Mouse (Mus musculus) CH12.LX (cell line): ENCODE results near the gene Hcls1. TPM values are rescaled to one million over a fixed set of nuclear protein-coding genes. Genes with fewer than 3 reads are reported as not detected.

Experiments used
- DNase-seq: peaks from one replicate; pipeline ENCODE4 v3.0.0-alpha.2; 2013; ENCODE audit errors: extremely low read depth
- H3K27ac ChIP-seq: 2 replicates; pipeline ENCODE4 v1.5.1; 2012; ENCODE audit warnings: low read depth, mild to moderate bottlenecking, control low read depth, moderate library complexity; ENCODE audit not compliant: insufficient read depth
- H3K27me3 ChIP-seq: replicated peaks from 2 replicates; pipeline ENCODE3; 2012; ENCODE audit warnings: inconsistent platforms
- H3K36me3 ChIP-seq, 2 experiments: replicated peaks in 1 of 2; 2 replicates each; pipeline versions ENCODE3 to v1.6.1; 2012; ENCODE audit warnings: inconsistent platforms in 1 of 2, low read length in 1 of 2, mild to moderate bottlenecking in 1 of 2, mixed read lengths in 1 of 2, moderate library complexity in 1 of 2; ENCODE audit not compliant: control insufficient read depth in 1 of 2, insufficient read depth in 1 of 2
- H3K4me1 ChIP-seq, 2 experiments: 2 replicates each; pipeline ENCODE4 v1.6.1; 2012; ENCODE audit warnings: inconsistent platforms in 1 of 2, moderate library complexity in 1 of 2; ENCODE audit not compliant: insufficient read depth in 2 of 2, control insufficient read depth in 1 of 2
- H3K4me2 ChIP-seq: 2 replicates; pipeline ENCODE4 v1.6.1; 2012; ENCODE audit warnings: low read depth, mild to moderate bottlenecking, control low read depth; ENCODE audit not compliant: poor library complexity, insufficient read depth, severe bottlenecking
- H3K4me3 ChIP-seq, 3 experiments: fragments of 150-350 bp in 1 of 3; sonication (generic) in 1 of 3; replicated peaks in 1 of 3; 2 replicates each; pipeline versions ENCODE3 to v1.5.1; 2011 to 2012; ENCODE audit warnings: low read depth in 2 of 3, low read length in 2 of 3, mild to moderate bottlenecking in 2 of 3, moderate library complexity in 2 of 3, control low read depth in 1 of 3, improper control_type of control experiment in 1 of 3, inconsistent platforms in 1 of 3, mixed read lengths in 1 of 3; ENCODE audit not compliant: poor library complexity in 1 of 3
- H3K79me2 ChIP-seq: replicated peaks from 2 replicates; pipeline ENCODE4 v1.6.1; 2012; ENCODE audit warnings: mild to moderate bottlenecking, moderate library complexity; ENCODE audit not compliant: control insufficient read depth, poor library complexity, insufficient read depth, severe bottlenecking; ENCODE audit errors: extremely low read depth
- H3K9ac ChIP-seq: 2 replicates; pipeline ENCODE4 v1.6.1; 2012; ENCODE audit warnings: low read depth, mild to moderate bottlenecking, control low read depth, moderate library complexity; ENCODE audit not compliant: insufficient read depth
- H3K9me3 ChIP-seq: replicated peaks from 2 replicates; pipeline ENCODE3; 2012; ENCODE audit warnings: low read length, inconsistent platforms, mixed read lengths
- CHD1 ChIP-seq: IDR thresholded peaks from 2 replicates; pipeline ENCODE4 v1.6.1; 2012; ENCODE audit warnings: low read depth, low read length, improper control_type of control experiment, inconsistent platforms
- CHD2 ChIP-seq: IDR thresholded peaks from 2 replicates; pipeline ENCODE4 v1.6.1; 2011; ENCODE audit warnings: low read length, improper control_type of control experiment
- IRF4 ChIP-seq: IDR thresholded peaks from 2 replicates; pipeline ENCODE4 v1.6.1; 2014; ENCODE audit warnings: low read depth, mild to moderate bottlenecking, inconsistent platforms, low read length, improper control_type of control experiment
- JUN ChIP-seq: IDR thresholded peaks from 2 replicates; pipeline ENCODE4 v1.6.1; 2011; ENCODE audit warnings: low read depth, mild to moderate bottlenecking, low read length, improper control_type of control experiment, moderate library complexity; ENCODE audit not compliant: insufficient read depth
- KAT2A ChIP-seq: IDR thresholded peaks from 2 replicates; pipeline ENCODE4 v1.6.1; 2012; ENCODE audit warnings: low read length, improper control_type of control experiment, inconsistent platforms; ENCODE audit not compliant: insufficient replicate concordance
- MAFK ChIP-seq: IDR thresholded peaks from 2 replicates; pipeline ENCODE4 v1.6.1; 2011; ENCODE audit warnings: low read length, improper control_type of control experiment; ENCODE audit not compliant: insufficient replicate concordance
- MAX ChIP-seq: IDR thresholded peaks from 2 replicates; pipeline ENCODE4 v1.6.1; 2011; ENCODE audit warnings: low read length, improper control_type of control experiment
- MAZ ChIP-seq: IDR thresholded peaks from 2 replicates; pipeline ENCODE4 v1.6.1; 2012; ENCODE audit warnings: low read depth, mild to moderate bottlenecking, inconsistent platforms, low read length, improper control_type of control experiment, moderate library complexity
- MXI1 ChIP-seq: IDR thresholded peaks from 2 replicates; pipeline ENCODE4 v1.6.1; 2011; ENCODE audit warnings: mild to moderate bottlenecking, low read depth, low read length, improper control_type of control experiment
- NELFE ChIP-seq: IDR thresholded peaks from 2 replicates; pipeline ENCODE4 v1.6.1; 2011; ENCODE audit warnings: low read depth, low read length, improper control_type of control experiment
- NRF1 ChIP-seq: IDR thresholded peaks from 2 replicates; pipeline ENCODE4 v1.6.1; 2014; ENCODE audit warnings: low read depth, mild to moderate bottlenecking, inconsistent platforms, low read length, improper control_type of control experiment, moderate library complexity
- POLR2AphosphoS2 ChIP-seq: IDR thresholded peaks from 2 replicates; pipeline ENCODE4 v1.6.1; 2011; ENCODE audit warnings: low read depth, low read length, improper control_type of control experiment
- RCOR1 ChIP-seq: conservative IDR thresholded peaks from 2 replicates; pipeline ENCODE4 v1.6.1; 2012; ENCODE audit warnings: low read depth, mild to moderate bottlenecking, inconsistent platforms, low read length, improper control_type of control experiment
- TCF12 ChIP-seq: IDR thresholded peaks from 2 replicates; pipeline ENCODE4 v1.6.1; 2014; ENCODE audit warnings: low read depth, mild to moderate bottlenecking, inconsistent platforms, low read length, improper control_type of control experiment
- UBTF ChIP-seq: IDR thresholded peaks from 2 replicates; pipeline ENCODE4 v1.6.1; 2012; ENCODE audit warnings: low read depth, mild to moderate bottlenecking, inconsistent platforms, low read length, improper control_type of control experiment, moderate library complexity
- USF1 ChIP-seq: IDR thresholded peaks from 2 replicates; pipeline ENCODE4 v1.6.1; 2014; ENCODE audit warnings: low read depth, mild to moderate bottlenecking, inconsistent platforms, low read length, improper control_type of control experiment
- ZMIZ1 ChIP-seq: IDR thresholded peaks from 2 replicates; pipeline ENCODE4 v1.6.1; 2012; ENCODE audit warnings: low read depth, mild to moderate bottlenecking, inconsistent platforms, low read length, improper control_type of control experiment
- dilution Hi-C: fragments of 300-500 bp; cut with MboI; formaldehyde crosslinking; loops from 2 replicates; pipeline ENCODE4 v1.14.3; 2020; ENCODE audit warnings: low sequenced_read_pairs; ENCODE audit not compliant: extremely low pct_unique_long_range_greater_than_20kb, extremely low pct_ligation_motif_present
- in situ Hi-C: fragments of 300-500 bp; cut with MboI; formaldehyde crosslinking; loops from 3 replicates; pipeline ENCODE4 v1.14.3; 2019; ENCODE audit warnings: low sequenced_read_pairs, low pct_ligation_motif_present, low pct_unique_long_range_greater_than_20kb, mixed read lengths
- polyA plus RNA-seq: library from polyadenylated mRNA; unstranded; fragments of >175 nt; gene quantifications from 2 replicates; pipeline ENCODE4 v1.2.1, GENCODE M21; 2012; ENCODE audit warnings: low read depth; ENCODE audit not compliant: insufficient read length
- total RNA-seq, 2 experiments: library from RNA; depleted of rRNA; stranded (reverse); fragments of 300-350 nt in 1 of 2; fragments of >200 nt in 1 of 2; gene quantifications; 2 replicates each; pipeline ENCODE4 v1.2.3; 2012 to 2014

Hcls1 gene
- total and polyA plus RNA-seq, 3 experiments = 222 to 537 (median 302) TPM

DNA sequence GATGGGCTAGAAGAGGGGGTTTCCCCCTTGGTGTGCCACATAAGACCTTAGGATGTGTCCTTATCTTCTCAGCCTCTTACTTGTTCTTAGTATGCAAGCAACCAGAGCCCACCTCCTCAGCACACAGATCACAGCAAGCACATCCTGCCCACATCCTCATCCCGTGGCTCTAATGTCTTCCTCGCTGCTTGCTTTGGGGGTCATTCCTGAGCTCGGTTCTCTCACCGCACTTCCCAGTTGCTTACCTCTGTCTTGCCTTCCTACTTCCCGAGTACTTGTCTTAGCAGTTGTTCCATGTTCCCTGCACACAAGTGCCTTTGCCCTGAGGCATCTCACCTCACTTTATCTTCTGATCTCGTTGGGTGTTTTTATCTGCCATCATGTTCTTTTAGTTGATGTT, 12.8 kb upstream of the Hcls1 start:
- Histone ChIP-seq H3K9me3 (no peaks in the 10 kb centered on the region), H3K4me2 (0 out of 2 replicates have a peak overlapping the region, but pooled peaks have one; percentile 2), H3K4me3 (peak overlapping the region in 1 of 3 experiments; percentile 1), H3K4me1 (peaks cover 21 to 69% of the 10 kb centered on the region in 2 experiments), H3K36me3 (peaks cover 36 to 80% of the 10 kb centered on the region in 2 experiments), H3K79me2 (peaks cover 21% of the 10 kb centered on the region), H3K27me3 (no peaks in the 10 kb centered on the region)
- in situ Hi-C loops (no loop called here), dilution Hi-C loops (no loop called here)
- no peak for DNase-seq
- TF ChIP-seq MXI1 (peak; percentile 29; the same call in 1 of the 2 replicates), JUN (no peak), ZMIZ1 (0 out of 2 replicates have a peak, but pooled peaks have one; percentile 37)
- TF ChIP-seq, all 38 proteins: peak for 2
- no peak overlapping the region for H3K9ac ChIP-seq
- 0 out of 2 replicates have a peak overlapping the region, but pooled peaks have one; percentile 0 for H3K27ac ChIP-seq

DNA sequence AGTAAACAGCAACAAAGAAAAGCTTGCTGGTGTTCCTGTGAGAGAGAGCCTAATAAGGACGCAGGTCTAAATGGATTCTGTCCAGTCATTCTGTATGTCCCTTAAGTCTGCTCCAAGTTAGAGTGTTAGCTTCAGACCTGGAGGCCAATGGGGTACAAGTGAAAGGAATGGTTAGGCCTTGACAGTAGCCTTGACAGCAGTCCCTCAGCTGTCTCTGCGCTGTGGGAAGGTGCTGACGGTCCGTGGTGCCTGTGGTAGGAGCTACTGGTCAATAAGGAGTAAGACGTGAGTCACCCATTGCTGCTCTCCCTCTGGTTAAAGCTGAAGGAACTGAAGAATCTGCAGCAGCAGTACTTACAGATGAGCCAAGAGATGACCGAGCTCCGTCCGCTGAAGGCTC, 10.5 kb upstream of the Hcls1 start:
- Histone ChIP-seq H3K27me3 (no peaks in the 10 kb centered on the region), H3K4me2 (no peak overlapping the region), H3K36me3 (peaks cover 33 to 72% of the 10 kb centered on the region in 2 experiments)

DNA sequence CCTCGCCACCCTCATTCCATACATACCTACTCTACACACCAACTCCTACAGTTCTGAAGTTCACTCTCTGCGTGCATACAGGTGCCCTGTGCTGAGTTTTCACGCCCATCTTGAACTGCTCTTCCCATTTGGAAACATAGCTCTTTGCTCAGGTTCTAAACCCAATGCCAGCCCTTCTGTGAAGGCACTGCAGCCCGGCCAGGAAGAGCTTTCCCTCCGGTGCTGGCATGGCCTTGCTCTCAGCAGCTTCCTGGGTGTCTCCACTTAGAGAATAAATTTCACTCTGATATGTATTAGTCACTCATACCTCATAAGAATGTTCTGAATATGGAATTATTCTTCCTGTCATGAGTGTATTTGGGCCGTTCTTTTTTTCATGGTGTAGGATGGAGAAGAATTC, 9.4 kb upstream of the Hcls1 start:
- no peak for TF ChIP-seq MAFK
- no peak for TF ChIP-seq UBTF
- no peak for TF ChIP-seq MAZ
- TF ChIP-seq USF1 = no peak
- TF ChIP-seq RCOR1 = no peak
- no peak for TF ChIP-seq KAT2A
- TF ChIP-seq MAX = no peak
- TF ChIP-seq IRF4 = no peak
- no peak for TF ChIP-seq CHD1
- no peak for TF ChIP-seq POLR2AphosphoS2
- no peak for TF ChIP-seq CHD2
- no peak for TF ChIP-seq JUN
- TF ChIP-seq TCF12 = no peak
- no peak for TF ChIP-seq NRF1
- Histone ChIP-seq H3K4me2 (peak overlapping the region; percentile 79), H3K36me3 (peaks cover 36 to 74% of the 10 kb centered on the region in 2 experiments), H3K9me3 (no peaks in the 10 kb centered on the region), H3K27ac (peak overlapping the region; percentile 74; the same call in 1 of the 2 replicates), H3K4me3 (peak overlapping the region; percentile 50 to 79 (median 61)), H3K9ac (peak overlapping the region; percentile 89), H3K27me3 (no peaks in the 10 kb centered on the region), H3K79me2 (peaks cover 42% of the 10 kb centered on the region), H3K4me1 (peaks cover 40 to 78% of the 10 kb centered on the region in 2 experiments)
- in situ Hi-C loops (no loop called here), dilution Hi-C loops (no loop called here)
- DNase-seq = no peak

More for the DNA sequence above, 10.5 kb upstream of the Hcls1 start:
- Histone ChIP-seq H3K4me3 (no peak overlapping the region), H3K79me2 (peaks cover 38% of the 10 kb centered on the region), H3K27ac (peak overlapping the region; percentile 1; the same call in 1 of the 2 replicates), H3K9me3 (no peaks in the 10 kb centered on the region), H3K9ac (no peak overlapping the region), H3K4me1 (peaks cover 34 to 78% of the 10 kb centered on the region in 2 experiments)
- in situ Hi-C loops (no loop called here), dilution Hi-C loops (no loop called here)
- TF ChIP-seq UBTF (0 out of 2 replicates have a peak, but pooled peaks have one; percentile 41), NELFE (no peak)
- no peak for DNase-seq
